Mouse (Mus musculus) 3134 (cell line): Measurements from ENCODE around the gene Peak1.

ENCODE experiments used
- DNase-seq: peaks from one replicate; pipeline ENCODE4 v3.0.0-alpha.2; 2011; ENCODE audit warnings: low spot score; ENCODE audit not compliant: insufficient read length; ENCODE audit errors: extremely low read depth

The Peak1 gene

GRCm38 (mm10) chr9:56324576-56325355, 93.1 kb downstream of the Peak1 start:
- DNase-seq = no peak

- no peak for DNase-seq
These were observed 96.6 kb downstream of the Peak1 start for GRCm38 (mm10) chr9:56321291-56321690.

- no peak for DNase-seq
These were observed 103.5 kb downstream of the Peak1 start for GRCm38 (mm10) chr9:56314326-56314725.

GRCm38 (mm10) chr9:56309079-56309478, 108.8 kb downstream of the Peak1 start:
- no peak for DNase-seq

GRCm38 (mm10) chr9:56304526-56304925, 113.3 kb downstream of the Peak1 start:
- no peak for DNase-seq

GRCm38 (mm10) chr9:56302921-56303465, 114.9 kb downstream of the Peak1 start:
- DNase-seq = no peak

GRCm38 (mm10) chr9:56290019-56290418, 127.8 kb downstream of the Peak1 start:
- no peak for DNase-seq

- no peak for DNase-seq
These were observed 135.4 kb downstream of the Peak1 start for GRCm38 (mm10) chr9:56282481-56282880.

GRCm38 (mm10) chr9:56273576-56273975, 144.3 kb downstream of the Peak1 start:
- peak; percentile 75 for DNase-seq

GRCm38 (mm10) chr9:56272247-56272598, 145.6 kb downstream of the Peak1 start:
- DNase-seq = no peak

- DNase-seq = no peak
These were observed 146.3 kb downstream of the Peak1 start for GRCm38 (mm10) chr9:56271326-56272246.

- no peak for DNase-seq
These were observed 148.8 kb downstream of the Peak1 start for GRCm38 (mm10) chr9:56269101-56269500.

GRCm38 (mm10) chr9:56266200-56266815, 151.6 kb downstream of the Peak1 start:
- no peak for DNase-seq

- DNase-seq = peak; percentile 31
These were observed 152.2 kb downstream of the Peak1 start for GRCm38 (mm10) chr9:56265460-56266199.

GRCm38 (mm10) chr9:56265022-56265360, 152.9 kb downstream of the Peak1 start:
- DNase-seq = no peak

GRCm38 (mm10) chr9:56264308-56265021, 153.4 kb downstream of the Peak1 start:
- DNase-seq = peak; percentile 29

- DNase-seq = no peak
These were observed 154.8 kb downstream of the Peak1 start for GRCm38 (mm10) chr9:56263055-56263454.

GRCm38 (mm10) chr9:56260495-56261136, 157.3 kb downstream of the Peak1 start:
- DNase-seq = no peak

GRCm38 (mm10) chr9:56259790-56260494, 157.9 kb downstream of the Peak1 start:
- no peak for DNase-seq
